Mouse (Mus musculus) neural tube, embryonic 14.5 days (tissue): ENCODE results near the gene Dqx1. TPM values are rescaled to one million over a fixed set of nuclear protein-coding genes. Genes with fewer than 3 reads are reported as not detected.

Experiments used
- ATAC-seq: fragments of 200-750 bp; cut with Nextera tagmentation; 2 replicates; pipeline ENCODE4 v1.8.0; 2017; ENCODE audit warnings: low read depth, mild to moderate bottlenecking, moderate TSS enrichment, moderate library complexity
- H3K27ac ChIP-seq: fragments of 300-500 bp; sonication (generic); 2 replicates; pipeline ENCODE4 v1.5.1; 2014; ENCODE audit warnings: low read depth, mild to moderate bottlenecking, control low read depth, low read length, moderate library complexity, mixed read lengths
- H3K27me3 ChIP-seq: fragments of 300-500 bp; sonication (generic); 2 replicates; pipeline ENCODE4 v1.6.1; 2014; ENCODE audit warnings: low read length; ENCODE audit not compliant: control insufficient read depth, insufficient read depth
- H3K36me3 ChIP-seq: fragments of 300-500 bp; sonication (generic); 2 replicates; pipeline ENCODE4 v1.6.1; 2014; ENCODE audit warnings: low read length, mixed read lengths; ENCODE audit not compliant: control insufficient read depth, insufficient read depth
- H3K4me1 ChIP-seq: fragments of 300-500 bp; sonication (generic); 2 replicates; pipeline ENCODE4 v1.6.1; 2014; ENCODE audit warnings: low read length; ENCODE audit not compliant: control insufficient read depth, insufficient read depth
- H3K4me2 ChIP-seq: fragments of 300-500 bp; sonication (generic); 2 replicates; pipeline ENCODE4 v1.6.1; 2014; ENCODE audit warnings: mild to moderate bottlenecking, low read depth, low read length, control low read depth
- H3K4me3 ChIP-seq: fragments of 300-500 bp; sonication (generic); 2 replicates; pipeline ENCODE4 v1.5.1; 2014; ENCODE audit warnings: low read depth, low read length, control low read depth, mixed read lengths
- H3K9ac ChIP-seq: fragments of 300-500 bp; sonication (generic); replicated peaks from 2 replicates; pipeline ENCODE4 v1.6.1; 2014; ENCODE audit warnings: low read depth, mild to moderate bottlenecking, control low read depth, low read length, mixed read lengths
- H3K9me3 ChIP-seq: fragments of 300-500 bp; sonication (generic); 2 replicates; pipeline ENCODE4 v1.6.1; 2016; ENCODE audit warnings: low read length; ENCODE audit not compliant: control insufficient read depth
- WGBS: fragments of 180-500 bp; shearing (Covaris S2); extraction: QIAGEN DNeasy Blood & Tissue Kit; methylation state at CpG from one replicate; pipeline ENCODE4 v1.1.7; 2014; 5-methylcytosine and 5-hydroxymethylcytosine counted together
- polyA plus RNA-seq: library from polyadenylated mRNA; unstranded; fragments of >200 nt; fragmentation: Nextera tagmentation; extraction: Ambion mirVana; gene quantifications from 2 replicates; pipeline ENCODE4 v1.2.1, GENCODE M21; 2014

The Dqx1 gene
- polyA plus RNA-seq, 1 experiment from 2014 or later: 0.24 TPM

GRCm38 (mm10) chr6:83019044-83019443 lies 38.6 kb upstream of the Dqx1 start:
- H3K4me3 ChIP-seq: no peak overlapping the region
- no peaks in the 10 kb centered on the region for H3K4me1 ChIP-seq
- WGBS: 69% methylated on average over 3 of the region's 3 CpGs
- no peak overlapping the region for H3K9ac ChIP-seq
- no peaks in the 10 kb centered on the region for H3K36me3 ChIP-seq
- H3K4me2 ChIP-seq: no peak overlapping the region
- no peak for ATAC-seq
- H3K9me3 ChIP-seq: no peaks in the 10 kb centered on the region
- no peaks in the 10 kb centered on the region for H3K27me3 ChIP-seq
- no peak overlapping the region for H3K27ac ChIP-seq

GRCm38 (mm10) chr6:83020121-83020520 lies 37.5 kb upstream of the Dqx1 start:
- no peak for ATAC-seq
- H3K36me3 ChIP-seq: no peaks in the 10 kb centered on the region
- no peak overlapping the region for H3K27ac ChIP-seq
- H3K4me3 ChIP-seq: no peak overlapping the region
- H3K9me3 ChIP-seq: no peaks in the 10 kb centered on the region
- no peaks in the 10 kb centered on the region for H3K4me1 ChIP-seq
- 89% methylated on average over 6 of the region's 6 CpGs for WGBS
- H3K27me3 ChIP-seq: no peaks in the 10 kb centered on the region
- H3K9ac ChIP-seq: no peak overlapping the region
- no peak overlapping the region for H3K4me2 ChIP-seq

- H3K27me3 ChIP-seq: no peaks in the 10 kb centered on the region
- H3K9ac ChIP-seq: no peak overlapping the region
- no peak overlapping the region for H3K4me2 ChIP-seq
- no peaks in the 10 kb centered on the region for H3K4me1 ChIP-seq
- no peak for ATAC-seq
- 82% methylated on average over 4 of the region's 4 CpGs for WGBS
- no peaks in the 10 kb centered on the region for H3K36me3 ChIP-seq
- no peak overlapping the region for H3K27ac ChIP-seq
- H3K9me3 ChIP-seq: no peaks in the 10 kb centered on the region
- no peak overlapping the region for H3K4me3 ChIP-seq
Measured at GRCm38 (mm10) chr6:83020836-83021593, 36.6 kb upstream of the Dqx1 start.

GRCm38 (mm10) chr6:83023008-83023407 lies 34.6 kb upstream of the Dqx1 start:
- Histone ChIP-seq H3K4me2 (no peak overlapping the region), H3K36me3 (no peaks in the 10 kb centered on the region), H3K9me3 (no peaks in the 10 kb centered on the region), H3K4me1 (no peaks in the 10 kb centered on the region), H3K27me3 (no peaks in the 10 kb centered on the region), H3K4me3 (no peak overlapping the region), H3K9ac (no peak overlapping the region), H3K27ac (no peak overlapping the region)
- WGBS: 91% methylated on average over 9 of the region's 9 CpGs
- ATAC-seq: no peak

- 89% methylated on average over 2 of the region's 2 CpGs for WGBS
- Histone ChIP-seq H3K27me3 (no peaks in the 10 kb centered on the region), H3K9ac (no peak overlapping the region), H3K36me3 (no peaks in the 10 kb centered on the region), H3K27ac (no peak overlapping the region), H3K9me3 (no peaks in the 10 kb centered on the region), H3K4me1 (no peaks in the 10 kb centered on the region), H3K4me2 (no peak overlapping the region), H3K4me3 (no peak overlapping the region)
- ATAC-seq: no peak
Measured at GRCm38 (mm10) chr6:83023786-83024185, 33.9 kb upstream of the Dqx1 start.

- no peak overlapping the region for H3K4me2 ChIP-seq
- 65% methylated on average over 4 of the region's 4 CpGs for WGBS
- ATAC-seq: no peak
- H3K4me1 ChIP-seq: no peaks in the 10 kb centered on the region
- no peak overlapping the region for H3K27ac ChIP-seq
- H3K9me3 ChIP-seq: no peaks in the 10 kb centered on the region
- H3K9ac ChIP-seq: no peak overlapping the region
- H3K36me3 ChIP-seq: no peaks in the 10 kb centered on the region
- H3K27me3 ChIP-seq: no peaks in the 10 kb centered on the region
- H3K4me3 ChIP-seq: no peak overlapping the region
Measured at GRCm38 (mm10) chr6:83024421-83024820, 33.2 kb upstream of the Dqx1 start.

- Histone ChIP-seq H3K36me3 (no peaks in the 10 kb centered on the region), H3K4me2 (no peak overlapping the region), H3K4me1 (no peaks in the 10 kb centered on the region), H3K27me3 (no peaks in the 10 kb centered on the region), H3K9ac (no peak overlapping the region), H3K9me3 (no peaks in the 10 kb centered on the region), H3K4me3 (no peak overlapping the region), H3K27ac (no peak overlapping the region)
- ATAC-seq: no peak
- 84% methylated on average over 4 of the region's 4 CpGs for WGBS
Measured at GRCm38 (mm10) chr6:83025221-83025620, 32.4 kb upstream of the Dqx1 start.

- no peak overlapping the region for H3K27ac ChIP-seq
- ATAC-seq: no peak
- no peaks in the 10 kb centered on the region for H3K9me3 ChIP-seq
- 73% methylated on average over 8 of the region's 8 CpGs for WGBS
- no peak overlapping the region for H3K4me3 ChIP-seq
- no peaks in the 10 kb centered on the region for H3K36me3 ChIP-seq
- H3K9ac ChIP-seq: no peak overlapping the region
- no peaks in the 10 kb centered on the region for H3K4me1 ChIP-seq
- H3K4me2 ChIP-seq: no peak overlapping the region
- peaks cover 8% of the 10 kb centered on the region; the same call in 1 of the 2 replicates for H3K27me3 ChIP-seq
Measured at GRCm38 (mm10) chr6:83027293-83027692, 30.4 kb upstream of the Dqx1 start.

- no peak for ATAC-seq
- Histone ChIP-seq H3K4me2 (no peak overlapping the region), H3K4me3 (no peak overlapping the region), H3K36me3 (no peaks in the 10 kb centered on the region), H3K27ac (no peak overlapping the region), H3K9me3 (no peaks in the 10 kb centered on the region), H3K9ac (no peak overlapping the region), H3K4me1 (peaks cover 4% of the 10 kb centered on the region; the same call in 1 of the 2 replicates), H3K27me3 (peaks cover 8% of the 10 kb centered on the region; the same call in 1 of the 2 replicates)
- WGBS: 72% methylated on average over 7 of the region's 9 CpGs
Measured at GRCm38 (mm10) chr6:83027706-83028105, 29.9 kb upstream of the Dqx1 start.
